Mouse (Mus musculus) G1E (cell line): ENCODE data around the gene Hoxd13.

Experiments used
- CTCF ChIP-seq: IDR thresholded peaks from 2 replicates; pipeline ENCODE4 v1.5.1; 2012; ENCODE audit warnings: low read depth, low read length, inconsistent platforms, mixed read lengths
- GATA1 ChIP-seq: IDR thresholded peaks from 2 replicates; pipeline ENCODE4 v1.6.1; 2012; ENCODE audit warnings: borderline replicate concordance, low read length, inconsistent platforms, mixed read lengths
- GATA2 ChIP-seq: IDR thresholded peaks from 2 replicates; pipeline ENCODE4 v1.6.1; 2012; ENCODE audit warnings: low read depth, low read length, inconsistent platforms, borderline replicate concordance
- POLR2AphosphoS5 ChIP-seq: IDR thresholded peaks from 2 replicates; pipeline ENCODE4 v1.6.1; 2012; ENCODE audit warnings: low read depth, low read length, inconsistent platforms; ENCODE audit not compliant: insufficient replicate concordance
- TAL1 ChIP-seq: conservative IDR thresholded peaks from 2 replicates; pipeline ENCODE4 v1.6.1; 2012; ENCODE audit warnings: low read depth, low read length, inconsistent platforms, mixed read lengths

GRCm38 (mm10) chr2:74707599-74707998, 39.5 kb downstream of the Hoxd13 start:
- no peak for TF ChIP-seq GATA2
- no peak for TF ChIP-seq CTCF
- TF ChIP-seq POLR2AphosphoS5, result no peak
- TF ChIP-seq GATA1, result no peak
- no peak for TF ChIP-seq TAL1
